Mouse (Mus musculus) naive thymus-derived CD4-positive, alpha-beta T cell, adult 2 months (primary cell): ENCODE results near the gene C1rl.
"Not testable (repeated sequence)": the region's sequence is repeated elsewhere in the genome, so short reads cannot be mapped to it uniquely, and the experiment has no call there.

Source experiments
- DNase-seq: peaks from one replicate; pipeline ENCODE4 v3.0.0-alpha.2; 2011; ENCODE audit warnings: low read depth

C1rl gene

DNA sequence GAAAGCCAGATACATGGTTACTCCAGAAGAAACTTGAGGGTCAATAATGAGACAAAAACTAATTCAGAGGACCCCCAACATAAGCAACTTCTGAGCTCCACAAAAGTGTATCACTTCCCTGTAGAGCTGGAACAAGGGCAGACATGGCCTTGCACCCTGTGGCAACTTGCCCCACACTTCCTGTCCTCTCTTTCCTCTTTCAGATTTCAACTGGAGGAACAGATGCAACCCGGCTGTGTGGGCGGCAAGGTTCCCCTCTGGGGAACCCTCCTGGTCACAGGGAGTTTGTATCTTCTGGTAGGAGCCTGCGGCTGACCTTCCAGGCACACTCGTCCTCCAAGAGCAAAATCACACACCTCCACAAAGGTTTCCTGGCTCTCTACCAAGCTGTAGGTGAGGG lies 12.1 kb downstream of the C1rl start:
- DNase-seq, result no peak

DNA sequence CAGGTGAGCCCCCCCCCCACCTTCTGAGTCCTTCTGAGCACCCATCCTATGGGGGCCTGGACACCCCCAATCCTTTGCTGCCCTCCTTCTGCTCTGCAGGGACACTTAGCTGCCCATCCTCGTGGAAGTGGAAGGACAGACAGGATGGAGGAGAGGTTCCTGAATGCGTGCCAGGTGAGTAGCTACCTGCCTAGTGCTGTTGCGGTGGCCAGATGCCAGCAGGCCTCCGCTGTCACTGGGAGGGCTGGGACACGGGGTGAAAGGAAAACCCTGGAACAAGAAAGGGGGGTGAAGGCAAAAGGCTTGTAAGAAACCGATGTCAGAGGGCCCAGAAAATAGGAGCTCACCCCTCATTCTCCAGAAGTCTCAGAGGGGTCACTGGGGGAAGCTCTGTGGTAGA lies 14.1 kb downstream of the C1rl start:
- no peak for DNase-seq

DNA sequence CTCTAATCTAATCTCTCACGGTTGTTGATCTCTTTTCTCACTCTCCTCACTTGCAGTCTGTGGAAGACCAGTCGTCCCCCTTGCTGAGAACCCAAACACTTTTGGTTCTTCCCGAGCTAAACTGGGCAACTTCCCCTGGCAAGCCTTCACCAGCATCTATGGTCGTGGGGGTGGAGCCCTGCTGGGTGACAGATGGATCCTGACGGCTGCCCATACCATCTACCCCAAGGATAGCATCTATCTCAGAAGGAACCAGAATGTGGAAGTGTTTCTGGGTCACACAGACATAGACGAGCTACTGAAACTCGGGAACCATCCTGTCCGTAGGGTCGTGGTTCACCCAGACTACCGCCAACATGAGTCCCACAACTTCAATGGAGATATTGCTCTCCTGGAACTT lies 15.4 kb downstream of the C1rl start:
- DNase-seq, result no peak

DNA sequence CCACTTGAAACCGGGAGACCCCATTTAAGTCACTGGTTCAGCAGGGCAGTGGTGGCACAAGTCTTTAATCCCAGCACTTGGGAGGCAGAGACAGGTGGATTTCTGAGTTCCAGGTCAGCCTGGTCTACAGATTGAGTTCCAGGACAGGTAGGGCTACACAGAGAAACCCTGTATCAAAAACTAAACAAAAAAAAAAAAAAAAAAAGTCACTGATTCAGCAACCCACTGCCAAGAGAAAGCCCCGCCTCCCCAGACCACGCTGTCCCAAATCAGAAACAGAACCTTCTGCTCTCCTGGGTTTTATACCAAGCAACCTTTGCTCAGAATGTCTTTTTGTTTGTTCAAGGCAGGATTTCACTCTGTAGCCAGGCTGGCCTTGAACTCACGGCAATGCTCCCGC lies 16.3 kb downstream of the C1rl start:
- not testable (repeated sequence) for DNase-seq

DNA sequence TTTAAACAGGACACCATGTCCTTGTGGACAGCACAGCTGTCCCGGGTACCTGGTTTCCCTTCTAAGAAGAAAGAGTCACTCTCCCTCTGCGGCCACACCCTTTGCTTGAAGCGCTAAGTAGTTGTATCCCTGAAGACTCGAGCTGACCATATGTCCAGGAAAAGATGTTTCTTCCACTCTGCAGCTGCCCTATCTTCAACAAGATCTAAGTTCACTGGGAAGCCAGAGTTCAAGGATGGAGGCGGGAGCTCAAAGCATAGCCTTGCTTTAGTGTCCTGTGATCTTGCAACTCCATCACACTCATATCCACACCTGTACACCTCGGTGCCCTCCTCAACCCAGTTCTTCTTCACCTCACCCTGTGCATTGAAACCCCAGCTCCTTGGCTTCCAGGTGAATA lies 19.0 kb downstream of the C1rl start:
- no peak for DNase-seq

DNA sequence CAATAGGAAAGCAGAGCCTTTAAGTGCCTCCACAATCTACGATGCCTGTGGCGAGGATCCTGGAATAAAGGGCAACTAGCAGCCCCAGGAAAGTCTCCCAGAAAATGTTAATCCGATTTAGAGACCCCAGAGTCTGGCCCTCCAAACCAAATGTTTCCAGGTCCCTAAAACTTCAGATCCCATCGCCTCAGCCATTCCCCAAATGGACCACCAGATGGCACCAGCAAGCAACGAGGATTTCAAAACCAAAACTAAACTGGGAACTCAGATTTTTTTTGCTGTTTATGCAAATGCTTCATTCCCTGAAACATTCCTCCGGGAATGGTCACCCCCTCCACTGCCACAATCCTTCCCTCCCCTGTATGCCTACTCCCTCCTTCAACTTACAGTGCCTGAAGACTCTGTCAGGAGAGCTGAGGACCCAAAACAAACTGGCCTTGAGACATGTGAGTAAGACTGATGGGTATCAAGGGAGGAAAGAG lies 19.5 kb downstream of the C1rl start, which contains the start of gene C1ra:
Gene C1ra (plus strand): TSS at position 51 of the 482 bp plus-strand sequence.
- peak; percentile 63 for DNase-seq

DNA sequence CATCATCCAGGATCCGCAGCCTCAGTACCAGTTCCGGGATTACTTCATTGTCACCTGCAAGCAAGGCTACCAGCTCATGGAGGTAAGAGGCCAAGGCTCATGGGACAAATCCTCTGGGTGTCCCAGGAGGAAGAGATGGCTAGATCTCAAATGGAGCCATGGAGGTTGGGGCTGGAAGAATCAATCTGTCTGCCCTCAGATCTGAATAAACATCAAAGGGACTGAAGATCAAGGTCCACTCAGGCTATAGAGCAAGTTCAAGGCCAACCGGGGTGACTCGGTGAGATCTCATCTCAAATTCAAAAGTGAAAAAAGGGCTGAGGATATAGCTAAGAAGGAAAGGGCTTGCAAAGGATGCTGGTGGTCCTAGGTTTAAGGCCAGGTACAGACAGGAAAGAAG lies 24.8 kb downstream of the C1rl start:
- not testable (repeated sequence) for DNase-seq

DNA sequence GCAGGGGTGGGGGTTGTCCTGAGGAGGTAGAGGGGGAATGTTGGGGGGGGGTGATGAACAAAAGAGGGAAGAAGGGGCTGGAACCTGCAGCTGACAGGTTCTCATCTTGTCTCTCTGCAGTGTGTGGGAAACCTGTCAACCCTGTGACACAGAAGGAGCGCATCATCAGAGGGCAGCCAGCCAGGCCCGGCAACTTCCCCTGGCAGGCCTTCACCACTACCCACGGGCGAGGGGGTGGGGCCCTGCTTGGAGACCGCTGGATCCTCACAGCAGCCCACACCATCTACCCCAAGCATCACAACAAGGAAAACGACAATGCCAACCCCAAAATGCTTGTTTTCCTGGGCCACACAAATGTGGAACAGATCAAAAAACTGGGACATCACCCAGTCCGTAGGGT lies 29.2 kb downstream of the C1rl start:
- DNase-seq, result not testable (repeated sequence)

DNA sequence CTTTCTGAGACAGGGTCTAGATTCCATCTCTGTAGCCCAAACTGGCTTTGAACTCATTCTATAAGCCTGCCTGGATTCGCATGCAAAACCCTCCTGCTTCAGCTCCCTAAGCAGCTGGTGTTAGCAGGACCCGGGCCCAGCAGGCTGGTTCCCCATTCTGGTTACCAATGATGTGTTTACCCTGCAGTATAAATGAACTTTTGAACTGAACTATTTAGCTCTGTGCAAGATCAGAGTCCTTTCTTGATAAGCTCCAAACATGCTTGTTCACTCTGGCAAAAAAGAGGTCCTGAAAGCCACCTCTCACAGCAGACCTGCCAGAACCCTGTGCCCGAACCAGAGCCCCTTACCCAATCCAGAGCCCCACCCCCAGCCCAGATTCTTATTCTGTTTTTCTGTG lies 35.0 kb downstream of the C1rl start:
- DNase-seq, result no peak

DNA sequence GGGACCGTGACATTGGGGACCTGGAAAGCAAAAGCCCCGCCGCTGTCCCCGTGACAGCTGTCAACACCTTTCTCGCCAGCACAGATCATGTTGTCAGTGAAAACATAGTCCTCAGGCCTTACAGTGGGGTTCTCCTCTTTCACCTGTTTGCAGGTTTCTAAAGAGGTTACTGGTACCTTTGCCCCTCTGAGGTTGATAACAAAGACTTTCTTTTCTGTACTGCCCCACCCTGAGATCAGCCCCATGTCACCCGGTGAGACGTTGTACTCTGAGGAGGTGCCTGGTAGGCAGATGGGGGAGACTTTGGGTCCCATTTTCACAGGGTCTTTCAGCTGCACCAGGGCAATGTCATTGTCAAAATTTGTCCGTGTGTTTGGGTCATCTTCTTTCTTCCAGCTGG lies 38.2 kb downstream of the C1rl start:
- no peak for DNase-seq

DNA sequence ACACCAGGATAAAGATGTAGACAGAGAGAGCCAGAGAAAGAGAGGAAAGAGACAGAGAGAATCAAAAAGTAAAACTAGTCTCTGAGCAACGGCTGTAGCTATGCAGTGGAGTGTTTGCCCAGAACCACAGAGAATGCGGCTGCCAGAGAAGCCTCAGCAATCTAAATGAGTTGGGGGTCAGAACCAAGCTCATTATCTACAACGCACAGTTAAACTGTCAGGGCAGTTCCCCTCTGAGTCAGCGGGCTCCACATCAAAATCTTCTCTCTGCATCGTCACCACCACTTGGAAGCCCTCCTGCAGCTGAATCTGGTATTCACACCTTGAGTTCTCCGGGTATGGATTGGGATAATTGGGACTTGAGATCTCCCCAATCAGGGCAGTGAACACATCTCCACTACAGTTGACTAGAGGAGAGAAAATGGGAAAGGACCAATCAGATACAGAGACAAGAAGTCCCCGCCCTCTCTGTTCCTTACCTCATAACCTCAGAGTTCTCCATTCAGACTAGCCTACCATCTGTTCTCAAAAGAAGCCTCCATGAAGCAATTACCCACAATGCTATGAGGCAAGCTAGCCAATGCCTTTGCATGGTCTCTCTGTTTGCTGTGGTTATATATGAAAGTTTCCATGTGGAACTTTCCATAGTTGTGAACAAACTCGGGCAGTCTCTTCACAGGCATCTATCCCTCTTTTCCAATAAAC lies 43.4 kb downstream of the C1rl start:
- DNase-seq, result not testable (repeated sequence)

DNA sequence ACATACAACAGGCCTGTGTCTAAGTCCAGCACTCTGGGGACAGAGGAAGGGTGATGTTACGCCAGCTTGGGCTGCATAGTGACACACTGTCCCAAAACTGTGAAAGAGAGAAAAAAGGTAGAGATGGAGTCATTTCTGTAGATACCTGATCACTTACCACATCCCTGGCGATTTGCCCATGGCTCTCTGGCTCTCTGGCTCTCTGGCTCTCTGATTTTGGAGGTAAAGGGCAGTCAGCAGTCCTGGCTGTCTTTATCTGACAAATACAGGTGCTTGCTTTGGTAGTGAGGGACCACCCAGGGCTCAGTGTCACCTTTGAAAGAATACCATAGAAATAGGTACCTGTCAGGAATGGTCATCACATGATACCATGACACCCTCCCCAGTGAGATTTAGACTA lies 48.3 kb downstream of the C1rl start:
- not testable (repeated sequence) for DNase-seq

DNA sequence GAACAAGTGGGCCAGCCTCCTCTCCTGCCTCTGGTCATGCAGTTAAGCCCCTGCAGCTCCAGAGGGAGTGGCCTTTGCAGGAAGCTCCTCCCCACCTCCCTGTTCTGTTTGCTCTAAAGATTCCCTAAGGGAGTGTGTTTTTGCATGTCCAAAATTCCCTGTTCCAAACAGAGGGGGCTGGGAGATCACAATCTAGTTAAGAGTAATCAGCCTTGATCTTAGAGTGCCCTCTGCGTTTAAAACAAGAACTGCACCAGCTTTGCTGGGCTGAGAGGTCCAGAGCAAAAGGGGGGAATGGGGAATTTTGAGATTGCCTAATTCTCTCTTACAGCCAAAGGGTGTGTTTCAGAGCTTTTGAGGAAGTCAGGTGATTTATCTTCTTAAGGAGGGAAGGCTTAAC lies 49.4 kb downstream of the C1rl start, which contains the start of gene C1s1:
Gene C1s1 (minus strand): TSS at position 76 of the 400 bp plus-strand sequence.
- peak; percentile 4 for DNase-seq

DNA sequence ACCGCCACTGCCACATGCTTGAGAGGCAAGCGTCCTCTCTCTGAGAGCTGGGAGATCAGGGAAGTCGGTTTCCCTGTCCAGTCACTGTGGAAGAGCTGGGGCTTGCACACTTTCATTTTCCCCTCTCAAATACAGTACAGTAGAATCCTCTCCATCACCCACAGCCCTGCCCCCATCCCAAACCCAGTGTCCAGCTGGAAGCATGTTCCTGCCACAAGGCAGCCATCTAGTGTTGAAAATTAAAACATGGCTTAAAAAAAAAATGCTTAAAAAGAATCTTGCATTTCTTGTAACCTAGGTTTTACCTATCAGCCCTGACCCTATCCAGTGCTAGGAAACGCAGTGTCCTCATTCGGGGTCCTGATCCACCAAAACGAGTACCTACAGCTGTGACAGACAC lies 51.6 kb downstream of the C1rl start:
- DNase-seq, result no peak

DNA sequence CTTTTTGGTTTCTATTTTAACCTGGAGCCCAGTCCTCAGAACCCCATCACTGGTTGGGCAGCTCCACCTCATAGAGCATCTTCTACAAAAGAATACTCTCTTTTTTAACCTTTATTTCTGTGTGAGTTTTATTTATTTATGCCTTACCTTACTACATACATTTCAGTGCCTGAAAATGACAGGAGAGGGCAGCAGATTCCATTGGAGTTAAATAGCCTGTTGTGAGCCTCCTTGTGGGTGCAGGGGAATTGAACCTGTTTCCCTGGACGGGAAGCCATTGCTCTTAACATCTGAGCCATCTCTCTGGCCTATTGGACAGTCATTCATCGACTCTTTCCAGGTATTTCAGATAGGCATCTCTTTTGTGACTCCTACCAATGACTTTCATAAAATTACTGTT lies 52.5 kb downstream of the C1rl start:
- no peak for DNase-seq

DNA sequence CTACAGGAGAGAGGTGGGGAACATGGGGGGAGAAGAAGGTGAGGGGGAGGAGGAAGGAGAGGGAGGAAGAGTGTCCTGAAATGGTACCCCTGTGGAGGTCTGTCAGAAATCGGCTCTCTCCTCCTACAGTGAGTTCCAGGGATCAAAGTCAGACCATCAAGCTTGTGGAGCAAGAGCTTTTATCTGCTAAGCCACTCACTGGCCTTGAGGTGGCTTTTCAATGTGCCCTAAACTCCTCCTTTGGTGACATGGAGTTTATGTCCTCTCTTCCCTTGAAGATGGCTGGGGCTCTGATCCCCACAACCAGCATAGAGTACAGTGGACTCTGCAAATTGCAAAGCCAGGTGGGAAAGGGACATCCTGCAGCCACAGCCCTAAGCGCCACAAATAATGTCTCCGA lies 55.1 kb downstream of the C1rl start:
- DNase-seq, result not testable (repeated sequence)

DNA sequence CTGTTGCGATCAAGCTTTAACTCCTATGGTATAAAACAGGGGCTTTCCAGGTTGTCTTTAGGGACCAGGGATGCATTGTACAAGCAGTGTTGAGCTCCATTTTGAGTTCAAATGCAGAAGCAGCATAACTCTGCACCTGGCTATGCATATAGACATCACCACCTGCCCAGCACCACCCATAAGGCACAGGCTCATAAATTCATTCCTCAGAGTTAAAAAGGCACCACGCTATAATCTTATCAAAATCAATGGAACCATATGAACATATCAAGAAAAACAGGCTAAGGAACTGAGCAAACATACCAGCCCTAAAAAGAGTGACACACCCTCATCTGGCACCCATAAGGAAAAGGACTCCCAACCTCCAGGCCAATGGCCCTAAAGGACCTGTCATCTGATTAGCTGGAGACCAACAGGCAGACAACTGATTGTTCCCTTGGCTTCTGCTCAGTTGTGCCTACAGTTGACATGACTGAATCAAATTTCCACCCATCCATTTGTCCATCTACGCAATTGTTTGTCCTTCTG lies 56.2 kb downstream of the C1rl start:
- DNase-seq, result no peak

DNA sequence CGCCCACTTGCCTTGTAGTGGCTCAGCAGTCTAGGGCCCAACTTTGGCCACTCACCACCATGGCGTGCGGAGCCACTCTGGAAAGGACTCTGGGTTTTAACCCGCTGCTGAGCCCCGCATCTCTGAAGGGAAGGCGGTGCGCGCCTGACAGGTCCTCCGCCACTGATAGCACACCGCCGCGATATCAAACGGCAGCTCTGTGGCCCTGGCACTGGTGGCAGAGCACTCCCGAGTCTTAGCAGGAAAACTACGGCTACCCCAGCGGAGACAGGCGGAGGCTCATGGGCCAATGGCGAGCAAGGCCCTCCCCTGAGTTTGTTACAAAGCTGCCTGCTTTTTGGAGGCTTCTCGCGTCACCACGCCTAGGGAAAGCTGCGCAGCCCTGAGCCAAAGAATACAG lies 59.9 kb downstream of the C1rl start:
- no peak for DNase-seq

DNA sequence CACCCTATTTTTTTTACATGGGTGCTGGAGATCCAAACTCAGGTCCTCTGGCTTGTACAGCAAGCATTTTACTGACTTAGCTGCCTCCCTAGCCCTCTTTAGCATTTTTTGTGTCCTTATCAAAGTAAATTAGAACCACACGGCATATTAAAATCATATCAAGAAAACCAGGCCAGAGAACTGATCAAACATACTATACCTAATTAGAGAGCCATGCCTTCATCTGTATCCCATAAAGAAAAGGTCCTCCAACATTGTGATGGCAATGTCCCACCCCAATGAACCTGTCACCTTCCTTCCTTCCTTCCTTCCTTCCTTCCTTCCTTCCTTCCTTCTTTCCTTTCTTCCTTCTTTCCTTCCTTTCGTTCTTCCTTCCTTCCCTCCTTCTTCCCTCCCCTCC lies 63.0 kb downstream of the C1rl start:
- not testable (repeated sequence) for DNase-seq
